Mouse (Mus musculus) lung, embryonic 16.5 days (tissue): ENCODE data around the gene Kif3a. TPM values are rescaled to one million over a fixed set of nuclear protein-coding genes. Genes with fewer than 3 reads are reported as not detected.

ENCODE experiments used
- ATAC-seq: fragments of 200-750 bp; cut with Nextera tagmentation; 2 replicates; pipeline ENCODE4 v1.8.0; 2017; ENCODE audit warnings: low read depth, mild to moderate bottlenecking, moderate library complexity
- H3K27ac ChIP-seq: fragments of 300-500 bp; sonication (generic); 2 replicates; pipeline ENCODE4 v1.5.1; 2014; ENCODE audit warnings: mild to moderate bottlenecking, control low read depth, low read length
- H3K27me3 ChIP-seq: fragments of 300-500 bp; sonication (generic); 2 replicates; pipeline ENCODE4 v1.6.1; 2014; ENCODE audit warnings: low read depth, low read length, mixed read lengths; ENCODE audit not compliant: control insufficient read depth, insufficient read depth
- H3K36me3 ChIP-seq: fragments of 300-500 bp; sonication (generic); 2 replicates; pipeline ENCODE4 v1.6.1; 2014; ENCODE audit warnings: low read length; ENCODE audit not compliant: control insufficient read depth, insufficient read depth
- H3K4me1 ChIP-seq: fragments of 300-500 bp; sonication (generic); replicated peaks from 2 replicates; pipeline ENCODE4 v1.6.1; 2014; ENCODE audit warnings: low read length, mixed read lengths; ENCODE audit not compliant: control insufficient read depth, insufficient read depth
- H3K4me2 ChIP-seq: fragments of 300-500 bp; sonication (generic); 2 replicates; pipeline ENCODE4 v1.6.1; 2014; ENCODE audit warnings: low read depth, low read length, control low read depth
- H3K4me3 ChIP-seq: fragments of 300-500 bp; sonication (generic); 2 replicates; pipeline ENCODE4 v1.5.1; 2014; ENCODE audit warnings: mild to moderate bottlenecking, low read length, control low read depth
- H3K9ac ChIP-seq: fragments of 300-500 bp; sonication (generic); 2 replicates; pipeline ENCODE4 v1.6.1; 2014; ENCODE audit warnings: low read length, control low read depth
- H3K9me3 ChIP-seq: fragments of 300-500 bp; sonication (generic); 2 replicates; pipeline ENCODE4 v1.6.1; 2016; ENCODE audit warnings: low read length; ENCODE audit not compliant: control insufficient read depth
- WGBS: fragments of 180-500 bp; shearing (Covaris S2); extraction: QIAGEN DNeasy Blood & Tissue Kit; methylation state at CpG from one replicate; pipeline ENCODE4 v1.1.7; 2014; 5-methylcytosine and 5-hydroxymethylcytosine counted together
- polyA plus RNA-seq: library from polyadenylated mRNA; unstranded; fragments of >200 nt; fragmentation: Nextera tagmentation; extraction: Ambion mirVana; gene quantifications from 2 replicates; pipeline ENCODE4 v1.2.1, GENCODE M21; 2015

Kif3a gene
- polyA plus RNA-seq, 1 experiment from 2014 or later = 65.9 TPM

- no peak within 1 kb of the TSS for H3K4me3 ChIP-seq
- H3K9me3 ChIP-seq = no peaks in the 10 kb centered on the region
- ATAC-seq = no peak
- H3K36me3 ChIP-seq = no peaks in the 10 kb centered on the region
- H3K9ac ChIP-seq = no peak within 1 kb of the TSS
- 67% methylated on average over 7 of the region's 7 CpGs for WGBS
- no peaks in the 10 kb centered on the region for H3K4me1 ChIP-seq
- no peaks in the 10 kb centered on the region for H3K27me3 ChIP-seq
- no peak within 1 kb of the TSS for H3K27ac ChIP-seq
- H3K4me2 ChIP-seq = no peak within 1 kb of the TSS
Observed at GRCm38 (mm10) chr11:53618619-53619198, 51.5 kb downstream of the Kif3a start, which contains the start of gene Il4. Il4 (minus strand) TSS chr11:53618669.

DNA sequence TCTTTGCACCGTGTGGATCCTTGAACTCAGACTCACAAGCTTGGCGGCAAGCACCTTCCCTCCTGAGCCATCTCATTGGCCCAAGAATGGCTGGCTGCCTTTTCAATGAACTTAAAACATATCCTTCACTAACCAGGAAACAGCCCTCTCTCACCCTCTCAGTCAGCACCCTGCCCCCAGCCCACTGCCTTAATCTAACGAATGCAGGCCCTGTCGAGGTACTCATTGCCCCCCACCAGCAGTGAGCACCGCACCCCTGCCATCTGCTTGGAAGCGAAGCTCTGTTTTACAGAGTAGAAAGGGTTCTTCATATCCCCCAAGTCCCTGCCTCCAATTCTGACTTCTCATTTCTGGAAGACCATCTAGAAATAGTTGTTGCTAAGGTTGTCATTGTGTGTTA is 52.2 kb downstream of the Kif3a start:
- WGBS = 53% methylated on average over 6 of the region's 6 CpGs
- H3K9ac ChIP-seq = no peak overlapping the region
- H3K36me3 ChIP-seq = no peaks in the 10 kb centered on the region
- no peaks in the 10 kb centered on the region for H3K27me3 ChIP-seq
- H3K4me3 ChIP-seq = no peak overlapping the region
- no peaks in the 10 kb centered on the region for H3K9me3 ChIP-seq
- no peak overlapping the region for H3K27ac ChIP-seq
- H3K4me1 ChIP-seq = no peaks in the 10 kb centered on the region
- H3K4me2 ChIP-seq = no peak overlapping the region
- ATAC-seq = no peak

DNA sequence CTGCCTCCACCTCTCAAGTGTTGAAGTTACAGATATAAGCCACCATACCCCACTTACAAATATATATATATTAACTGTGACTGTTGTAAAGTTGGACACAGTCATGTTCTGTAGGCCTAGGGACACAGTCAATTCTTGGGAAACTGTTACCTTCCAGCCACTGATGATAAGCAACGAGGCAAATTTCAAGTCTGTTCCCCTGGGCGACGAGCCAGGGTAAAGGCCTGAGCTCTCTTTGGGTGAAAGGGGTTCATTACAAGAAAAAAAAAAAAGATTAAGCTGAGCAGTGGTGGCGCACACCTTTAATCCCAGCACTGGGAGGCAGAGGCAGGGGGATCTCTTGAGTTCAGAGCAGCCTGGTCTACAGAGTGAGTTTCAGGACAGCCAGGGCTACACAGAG is 52.9 kb downstream of the Kif3a start:
- Histone ChIP-seq H3K4me3 (no peak overlapping the region), H3K4me2 (no peak overlapping the region), H3K36me3 (no peaks in the 10 kb centered on the region), H3K27me3 (no peaks in the 10 kb centered on the region), H3K9me3 (no peaks in the 10 kb centered on the region), H3K4me1 (no peaks in the 10 kb centered on the region), H3K27ac (no peak overlapping the region), H3K9ac (no peak overlapping the region)
- WGBS = 83% methylated on average over 4 of the region's 4 CpGs
- no peak for ATAC-seq

GRCm38 (mm10) chr11:53621582-53622439 is 54.6 kb downstream of the Kif3a start:
- Histone ChIP-seq H3K4me1 (no peaks in the 10 kb centered on the region), H3K9ac (no peak overlapping the region), H3K4me2 (no peak overlapping the region), H3K9me3 (no peaks in the 10 kb centered on the region), H3K27ac (no peak overlapping the region), H3K36me3 (no peaks in the 10 kb centered on the region), H3K27me3 (no peaks in the 10 kb centered on the region), H3K4me3 (no peak overlapping the region)
- no peak for ATAC-seq
- WGBS = 77% methylated on average over 11 of the region's 11 CpGs

- Histone ChIP-seq H3K4me2 (no peak overlapping the region), H3K4me3 (no peak overlapping the region), H3K9me3 (no peaks in the 10 kb centered on the region), H3K4me1 (no peaks in the 10 kb centered on the region), H3K27me3 (no peaks in the 10 kb centered on the region), H3K27ac (no peak overlapping the region), H3K9ac (no peak overlapping the region), H3K36me3 (no peaks in the 10 kb centered on the region)
- 70% methylated on average over 6 of the region's 6 CpGs for WGBS
- ATAC-seq = no peak
Observed at GRCm38 (mm10) chr11:53622440-53622806, 55.2 kb downstream of the Kif3a start.

DNA sequence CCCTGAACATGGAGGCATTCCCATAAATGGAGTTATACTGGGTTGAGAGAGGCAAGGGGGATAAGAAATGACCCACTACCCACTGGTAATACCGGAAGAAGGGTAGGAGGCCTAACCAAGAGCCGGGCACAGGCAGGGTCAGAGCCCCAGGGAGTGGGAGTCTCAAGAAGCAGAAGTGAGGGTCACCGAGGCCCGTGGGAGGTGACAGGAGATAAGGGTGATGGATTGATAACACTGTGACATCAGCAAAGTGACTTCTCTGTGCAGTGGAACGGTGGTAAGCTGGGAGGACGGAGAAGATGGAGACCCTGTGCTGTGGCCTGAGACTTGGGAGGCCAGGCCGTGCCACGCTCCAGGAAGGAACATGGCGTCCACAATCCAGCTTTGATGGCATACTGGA is 56.4 kb downstream of the Kif3a start:
- WGBS = 55% methylated on average over 9 of the region's 9 CpGs
- Histone ChIP-seq H3K4me1 (no peaks in the 10 kb centered on the region), H3K4me2 (no peak overlapping the region), H3K4me3 (no peak overlapping the region), H3K9me3 (no peaks in the 10 kb centered on the region), H3K36me3 (no peaks in the 10 kb centered on the region), H3K27ac (no peak overlapping the region), H3K9ac (no peak overlapping the region), H3K27me3 (no peaks in the 10 kb centered on the region)
- no peak for ATAC-seq

GRCm38 (mm10) chr11:53624124-53624523 is 56.9 kb downstream of the Kif3a start:
- H3K4me1 ChIP-seq = no peaks in the 10 kb centered on the region
- H3K27ac ChIP-seq = no peak overlapping the region
- WGBS = 78% methylated on average over 2 of the region's 2 CpGs
- H3K9ac ChIP-seq = no peak overlapping the region
- no peak for ATAC-seq
- no peaks in the 10 kb centered on the region for H3K9me3 ChIP-seq
- H3K4me2 ChIP-seq = no peak overlapping the region
- H3K36me3 ChIP-seq = no peaks in the 10 kb centered on the region
- H3K27me3 ChIP-seq = no peaks in the 10 kb centered on the region
- no peak overlapping the region for H3K4me3 ChIP-seq

- Histone ChIP-seq H3K36me3 (no peaks in the 10 kb centered on the region), H3K27ac (no peak overlapping the region), H3K27me3 (no peaks in the 10 kb centered on the region), H3K4me1 (no peaks in the 10 kb centered on the region), H3K9ac (no peak overlapping the region), H3K4me3 (no peak overlapping the region), H3K4me2 (no peak overlapping the region), H3K9me3 (no peaks in the 10 kb centered on the region)
- no peak for ATAC-seq
- 58% methylated on average over 17 of the region's 17 CpGs for WGBS
Observed at GRCm38 (mm10) chr11:53626802-53627373, 59.7 kb downstream of the Kif3a start.

DNA sequence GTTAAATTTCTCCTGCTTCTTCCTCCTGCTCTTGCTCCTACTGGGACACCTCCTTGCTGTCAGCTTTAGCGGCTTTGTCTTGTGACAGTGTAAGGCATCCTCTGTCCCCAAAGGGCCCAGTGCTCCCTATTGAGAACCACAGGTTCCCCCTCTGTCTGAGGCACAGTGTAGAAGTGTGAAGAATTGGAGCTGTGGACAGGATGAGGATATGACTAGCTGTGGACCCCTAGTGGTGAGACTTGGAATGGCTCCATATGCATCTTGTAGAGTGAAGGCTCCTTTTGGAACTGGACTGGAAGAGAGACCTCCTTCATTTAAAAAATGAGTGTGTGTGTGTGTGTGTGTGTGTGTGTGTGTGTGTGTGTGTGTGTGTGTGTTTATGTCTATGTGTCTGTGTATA is 60.7 kb downstream of the Kif3a start:
- no peaks in the 10 kb centered on the region for H3K36me3 ChIP-seq
- H3K9me3 ChIP-seq = no peaks in the 10 kb centered on the region
- H3K27ac ChIP-seq = no peak overlapping the region
- no peak overlapping the region for H3K4me2 ChIP-seq
- 12% methylated on average over 1 of the region's 1 CpGs for WGBS
- H3K4me3 ChIP-seq = no peak overlapping the region
- no peaks in the 10 kb centered on the region for H3K27me3 ChIP-seq
- no peaks in the 10 kb centered on the region for H3K4me1 ChIP-seq
- peak; percentile 71; the same call in 1 of the 2 replicates for ATAC-seq
- H3K9ac ChIP-seq = no peak overlapping the region
